Mouse (Mus musculus): ENCODE results near the gene Kxd1. TPM values are rescaled to one million over a fixed set of nuclear protein-coding genes. Genes with fewer than 3 reads are reported as not detected.
A peak's percentile ranks its signal among the peaks of the same experiment; 100 is the strongest.

The Kxd1 gene
- polyA plus RNA-seq, 1 experiment from 2014 or later, result 47.4 TPM

GRCm38 (mm10) chr8:70541081-70541480 lies 13.3 kb upstream of the Kxd1 start:
- DNase-seq (ENCODE audit: low spot score) (no peak), ATAC-seq (replicated peaks; ENCODE audit: insufficient number of reproducible peaks, low FRiP score, low TSS enrichment, low read depth) (no peak)
- Histone ChIP-seq H3K27me3 (ENCODE audit: control insufficient read depth, insufficient read depth, low read length) (no peaks in the 10 kb centered on the region), H3K9me3 (replicated peaks; ENCODE audit: control insufficient read depth, low read length) (no peaks in the 10 kb centered on the region), H3K4me2 (ENCODE audit: low read depth, low read length) (0 out of 2 replicates have a peak overlapping the region, but pooled peaks have one; percentile 72), H3K9ac (replicated peaks; ENCODE audit: low read length) (no peak overlapping the region; the same call in 1 of the 2 replicates), H3K4me3 (ENCODE audit: low read depth, low read length) (no peak overlapping the region), H3K36me3 (replicated peaks; ENCODE audit: control insufficient read depth, insufficient read depth, low read depth, low read length) (peaks cover 1% of the 10 kb centered on the region; the same call in 1 of the 2 replicates), H3K27ac (replicated peaks; ENCODE audit: low read depth, low read length) (no peak overlapping the region), H3K4me1 (ENCODE audit: control insufficient read depth, insufficient read depth, low read length) (peaks cover 10% of the 10 kb centered on the region)
- 81% methylated on average over 5 of the region's 5 CpGs for WGBS

DNA sequence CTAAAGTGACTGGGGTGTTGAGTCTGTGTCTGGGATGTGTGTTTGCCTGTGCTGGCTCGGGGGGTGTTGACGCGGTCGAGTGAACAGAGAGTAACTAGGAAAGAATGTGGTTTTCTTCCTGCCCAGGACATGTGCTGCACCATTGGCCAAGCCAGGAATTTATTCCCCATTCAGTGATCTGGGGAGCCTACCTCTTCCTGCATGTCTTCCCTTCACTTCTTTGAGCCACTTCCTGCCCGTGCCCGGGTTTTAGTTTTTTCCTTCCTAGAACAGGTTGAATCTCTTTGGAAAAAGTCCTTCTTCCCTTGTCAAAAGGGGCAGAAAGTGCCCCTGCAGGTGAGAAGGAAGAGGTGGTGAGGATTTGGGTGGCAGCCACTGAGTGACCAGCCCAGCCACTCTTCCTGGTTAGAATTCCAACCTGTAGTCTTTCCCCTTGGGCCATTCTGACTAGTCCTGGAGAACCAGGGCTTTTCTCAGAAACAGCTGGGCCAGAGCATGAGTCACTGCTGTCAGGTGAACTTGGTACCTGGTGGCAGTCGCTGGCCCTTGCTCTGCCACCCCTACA lies 12.8 kb upstream of the Kxd1 start:
- Histone ChIP-seq H3K9ac (replicated peaks; ENCODE audit: low read length) (peak overlapping the region; percentile 62), H3K4me3 (ENCODE audit: low read depth, low read length) (peak overlapping the region; percentile 58), H3K9me3 (replicated peaks; ENCODE audit: control insufficient read depth, low read length) (no peaks in the 10 kb centered on the region), H3K4me1 (ENCODE audit: control insufficient read depth, insufficient read depth, low read length) (peaks cover 10% of the 10 kb centered on the region), H3K27ac (replicated peaks; ENCODE audit: low read depth, low read length) (no peak overlapping the region), H3K36me3 (replicated peaks; ENCODE audit: control insufficient read depth, insufficient read depth, low read depth, low read length) (peaks cover 6% of the 10 kb centered on the region; the same call in 1 of the 2 replicates), H3K4me2 (ENCODE audit: low read depth, low read length) (peak overlapping the region; percentile 72), H3K27me3 (ENCODE audit: control insufficient read depth, insufficient read depth, low read length) (no peaks in the 10 kb centered on the region)
- ATAC-seq (replicated peaks; ENCODE audit: insufficient number of reproducible peaks, low FRiP score, low TSS enrichment, low read depth), result no peak
- DNase-seq (ENCODE audit: low spot score), result no peak
- 61% methylated on average over 7 of the region's 7 CpGs for WGBS

GRCm38 (mm10) chr8:70540013-70540506 lies 12.3 kb upstream of the Kxd1 start:
- H3K9ac ChIP-seq (replicated peaks; ENCODE audit: low read length), result peak overlapping the region; percentile 62
- WGBS, result 11% methylated on average over 4 of the region's 4 CpGs
- no peaks in the 10 kb centered on the region for H3K9me3 ChIP-seq (replicated peaks; ENCODE audit: control insufficient read depth, low read length)
- H3K27me3 ChIP-seq (ENCODE audit: control insufficient read depth, insufficient read depth, low read length), result no peaks in the 10 kb centered on the region
- no peak overlapping the region for H3K27ac ChIP-seq (replicated peaks; ENCODE audit: low read depth, low read length)
- H3K4me3 ChIP-seq (ENCODE audit: low read depth, low read length), result peak overlapping the region; percentile 58
- H3K4me1 ChIP-seq (ENCODE audit: control insufficient read depth, insufficient read depth, low read length), result peaks cover 10% of the 10 kb centered on the region
- ATAC-seq (replicated peaks; ENCODE audit: insufficient number of reproducible peaks, low FRiP score, low TSS enrichment, low read depth) (no peak), DNase-seq (ENCODE audit: low spot score) (no peak)
- peak overlapping the region; percentile 72 for H3K4me2 ChIP-seq (ENCODE audit: low read depth, low read length)
- H3K36me3 ChIP-seq (replicated peaks; ENCODE audit: control insufficient read depth, insufficient read depth, low read depth, low read length), result peaks cover 6% of the 10 kb centered on the region; the same call in 1 of the 2 replicates

GRCm38 (mm10) chr8:70539077-70539813 lies 11.5 kb upstream of the Kxd1 start, which contains the start of gene Ell:
Gene Ell, plus strand, starts transcription at chr8:70539457.
- Histone ChIP-seq H3K4me1 (ENCODE audit: control insufficient read depth, insufficient read depth, low read length) (peaks cover 10% of the 10 kb centered on the region), H3K4me2 (ENCODE audit: low read depth, low read length) (peak within 1 kb of the TSS; percentile 72), H3K36me3 (replicated peaks; ENCODE audit: control insufficient read depth, insufficient read depth, low read depth, low read length) (peaks cover 6% of the 10 kb centered on the region; the same call in 1 of the 2 replicates), H3K9ac (replicated peaks; ENCODE audit: low read length) (peak within 1 kb of the TSS; percentile 62), H3K9me3 (replicated peaks; ENCODE audit: control insufficient read depth, low read length) (no peaks in the 10 kb centered on the region), H3K27me3 (ENCODE audit: control insufficient read depth, insufficient read depth, low read length) (no peaks in the 10 kb centered on the region), H3K4me3 (ENCODE audit: low read depth, low read length) (peak within 1 kb of the TSS; percentile 58), H3K27ac (replicated peaks; ENCODE audit: low read depth, low read length) (peak within 1 kb of the TSS; percentile 65)
- ATAC-seq (replicated peaks; ENCODE audit: insufficient number of reproducible peaks, low FRiP score, low TSS enrichment, low read depth) (peak; percentile 84), DNase-seq (ENCODE audit: low spot score) (peak; percentile 99)
- under 1% methylated on average over 56 of the region's 58 CpGs for WGBS

DNA sequence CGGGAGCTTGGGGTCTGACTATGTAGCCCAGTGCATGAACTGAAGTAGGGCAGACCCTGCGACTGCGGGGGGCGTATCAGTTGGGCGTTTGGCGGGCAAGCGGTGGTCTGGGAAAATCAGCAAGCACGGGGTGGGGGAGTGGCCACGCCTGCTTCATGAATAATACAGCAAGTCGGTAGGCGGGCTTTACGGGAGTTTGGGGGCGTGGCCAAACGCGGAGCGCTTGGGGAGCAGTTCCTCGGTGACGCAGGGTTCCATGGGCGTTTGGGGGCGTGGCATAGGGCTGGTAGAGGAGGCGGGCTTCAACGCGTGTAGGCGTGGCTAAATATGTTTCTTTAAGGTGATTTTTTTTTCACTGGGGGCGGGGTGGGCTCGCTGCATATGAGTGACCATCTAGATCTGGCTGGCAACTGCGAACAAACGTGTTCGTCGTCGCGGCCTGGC lies 10.9 kb upstream of the Kxd1 start:
- peak; percentile 100 for DNase-seq (ENCODE audit: low spot score)
- Histone ChIP-seq H3K9me3 (replicated peaks; ENCODE audit: control insufficient read depth, low read length) (no peaks in the 10 kb centered on the region), H3K4me1 (ENCODE audit: control insufficient read depth, insufficient read depth, low read length) (peaks cover 10% of the 10 kb centered on the region), H3K27me3 (ENCODE audit: control insufficient read depth, insufficient read depth, low read length) (no peaks in the 10 kb centered on the region), H3K9ac (replicated peaks; ENCODE audit: low read length) (peak overlapping the region; percentile 30), H3K27ac (replicated peaks; ENCODE audit: low read depth, low read length) (peak overlapping the region; percentile 65), H3K36me3 (replicated peaks; ENCODE audit: control insufficient read depth, insufficient read depth, low read depth, low read length) (peaks cover 6% of the 10 kb centered on the region; the same call in 1 of the 2 replicates), H3K4me3 (ENCODE audit: low read depth, low read length) (peak overlapping the region; percentile 58), H3K4me2 (ENCODE audit: low read depth, low read length) (peak overlapping the region; percentile 59)
- under 1% methylated on average over 32 of the region's 32 CpGs for WGBS
- peak; percentile 76 for ATAC-seq (replicated peaks; ENCODE audit: insufficient number of reproducible peaks, low FRiP score, low TSS enrichment, low read depth)

- H3K27ac ChIP-seq (replicated peaks; ENCODE audit: low read depth, low read length), result peak overlapping the region; percentile 65; the same call in 1 of the 2 replicates
- peak overlapping the region; percentile 59 for H3K4me2 ChIP-seq (ENCODE audit: low read depth, low read length)
- H3K27me3 ChIP-seq (ENCODE audit: control insufficient read depth, insufficient read depth, low read length), result no peaks in the 10 kb centered on the region
- H3K4me1 ChIP-seq (ENCODE audit: control insufficient read depth, insufficient read depth, low read length), result peaks cover 10% of the 10 kb centered on the region
- H3K4me3 ChIP-seq (ENCODE audit: low read depth, low read length), result peak overlapping the region; percentile 58
- DNase-seq (ENCODE audit: low spot score) (peak; percentile 47), ATAC-seq (replicated peaks; ENCODE audit: insufficient number of reproducible peaks, low FRiP score, low TSS enrichment, low read depth) (peak; percentile 15)
- H3K9ac ChIP-seq (replicated peaks; ENCODE audit: low read length), result peak overlapping the region; percentile 30
- H3K36me3 ChIP-seq (replicated peaks; ENCODE audit: control insufficient read depth, insufficient read depth, low read depth, low read length), result peaks cover 6% of the 10 kb centered on the region; the same call in 1 of the 2 replicates
- no peaks in the 10 kb centered on the region for H3K9me3 ChIP-seq (replicated peaks; ENCODE audit: control insufficient read depth, low read length)
- 15% methylated on average over 24 of the region's 24 CpGs for WGBS
Observed at GRCm38 (mm10) chr8:70538024-70538579, 10.3 kb upstream of the Kxd1 start.

DNA sequence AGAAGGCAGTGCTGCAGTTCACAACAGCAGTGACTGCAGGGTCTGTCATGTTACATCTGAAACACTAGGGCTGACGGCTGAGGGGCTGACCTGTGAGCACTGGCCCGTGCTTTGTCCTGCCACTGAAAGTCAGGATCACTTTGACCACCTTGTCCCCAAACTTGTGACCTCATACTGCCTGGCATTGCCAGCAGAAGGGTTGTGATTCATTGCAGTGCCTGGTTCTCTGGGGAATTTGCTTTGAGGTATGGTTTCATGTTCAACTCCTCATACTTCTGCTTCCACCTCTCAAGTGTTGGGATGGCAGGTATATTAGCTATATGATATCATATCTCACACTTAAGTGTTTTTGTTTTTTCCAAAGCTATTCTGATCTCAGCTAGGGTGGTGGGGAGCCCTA lies 7.9 kb upstream of the Kxd1 start:
- Histone ChIP-seq H3K27me3 (ENCODE audit: control insufficient read depth, insufficient read depth, low read length) (no peaks in the 10 kb centered on the region), H3K9ac (replicated peaks; ENCODE audit: low read length) (no peak overlapping the region), H3K36me3 (replicated peaks; ENCODE audit: control insufficient read depth, insufficient read depth, low read depth, low read length) (peaks cover 16% of the 10 kb centered on the region), H3K9me3 (replicated peaks; ENCODE audit: control insufficient read depth, low read length) (no peaks in the 10 kb centered on the region), H3K27ac (replicated peaks; ENCODE audit: low read depth, low read length) (no peak overlapping the region), H3K4me3 (ENCODE audit: low read depth, low read length) (no peak overlapping the region), H3K4me2 (ENCODE audit: low read depth, low read length) (no peak overlapping the region), H3K4me1 (ENCODE audit: control insufficient read depth, insufficient read depth, low read length) (peaks cover 10% of the 10 kb centered on the region)
- DNase-seq (ENCODE audit: low spot score) (no peak), ATAC-seq (replicated peaks; ENCODE audit: insufficient number of reproducible peaks, low FRiP score, low TSS enrichment, low read depth) (no peak)
- 85% methylated on average over 2 of the region's 2 CpGs for WGBS
